Mouse (Mus musculus) kidney, adult 2 months (tissue): ENCODE results near the gene Hist1h2bj.

ENCODE experiments used
- CTCF ChIP-seq: fragments of 200-500 bp; conservative IDR thresholded peaks from 2 replicates; pipeline ENCODE4 v1.5.1; 2011; ENCODE audit warnings: low read depth, mild to moderate bottlenecking, control low read depth, low read length, moderate library complexity, mixed read lengths; ENCODE audit not compliant: insufficient read depth, insufficient read length
- POLR2A ChIP-seq: fragments of 200-500 bp; IDR thresholded peaks from one replicate; pipeline ENCODE4 v1.6.1; 2011; ENCODE audit warnings: low read depth, low read length, control low read depth

DNA sequence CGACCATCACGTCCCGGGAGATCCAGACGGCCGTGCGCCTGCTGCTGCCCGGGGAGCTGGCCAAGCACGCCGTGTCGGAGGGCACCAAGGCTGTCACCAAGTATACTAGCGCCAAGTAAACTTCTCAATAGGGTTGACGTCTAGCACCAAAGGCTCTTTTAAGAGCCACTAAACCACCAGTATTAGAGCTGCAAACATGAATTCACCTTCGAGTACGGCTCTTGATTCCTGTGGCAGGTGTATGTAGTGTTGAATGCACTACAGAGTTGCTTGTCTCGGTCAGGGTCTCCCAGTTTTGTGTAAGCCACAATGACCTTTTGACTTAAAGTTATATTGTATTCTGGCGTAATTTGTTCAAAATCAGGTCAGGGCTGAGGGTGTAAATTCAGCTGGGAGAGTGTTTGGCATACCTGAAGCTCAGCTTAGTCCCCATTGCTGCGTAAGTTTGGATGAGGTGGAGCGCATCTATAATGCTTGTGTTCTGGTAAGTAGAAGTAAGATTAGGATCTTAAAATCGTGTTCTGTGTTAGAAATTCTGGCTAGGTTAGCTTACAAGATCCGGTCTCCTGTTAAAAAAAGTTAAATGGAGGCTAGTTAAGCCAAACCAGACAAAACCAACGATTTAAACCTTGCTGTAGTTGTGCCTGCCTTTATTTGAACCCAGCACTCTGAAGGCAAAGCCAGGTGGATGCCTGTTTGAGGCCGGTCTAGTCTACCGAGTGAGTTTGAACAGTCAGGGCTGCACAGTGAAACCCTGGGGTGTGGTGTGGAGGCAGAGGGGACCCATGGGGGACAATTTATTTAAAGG is 6.7 kb upstream of the Hist1h2bj start:
- TF ChIP-seq POLR2A (no peak), CTCF (no peak)
